Mouse (Mus musculus) lung, embryonic 14.5 days (tissue): ENCODE data around the gene Smad9. TPM values are rescaled to one million over a fixed set of nuclear protein-coding genes. Genes with fewer than 3 reads are reported as not detected.
"Not testable (repeated sequence)": the region's sequence is repeated elsewhere in the genome, so short reads cannot be mapped to it uniquely, and the experiment has no call there.

ENCODE experiments used
- ATAC-seq: fragments of 200-750 bp; cut with Nextera tagmentation; 2 replicates; pipeline ENCODE4 v1.8.0; 2017; ENCODE audit warnings: mild to moderate bottlenecking, moderate TSS enrichment, moderate library complexity; ENCODE audit not compliant: insufficient read depth
- DNase-seq: peaks from one replicate; pipeline ENCODE4 v3.0.0-alpha.2; 2015
- H3K27ac ChIP-seq: fragments of 300-500 bp; sonication (generic); 2 replicates; pipeline ENCODE4 v1.5.1; 2014; ENCODE audit warnings: low read depth, mild to moderate bottlenecking, moderate library complexity
- H3K27me3 ChIP-seq: fragments of 300-500 bp; sonication (generic); 2 replicates; pipeline ENCODE4 v1.6.1; 2014; ENCODE audit warnings: low read length, control low read depth; ENCODE audit not compliant: insufficient read depth
- H3K36me3 ChIP-seq: fragments of 300-500 bp; sonication (generic); 2 replicates; pipeline ENCODE4 v1.6.1; 2014; ENCODE audit warnings: control low read depth; ENCODE audit not compliant: insufficient read depth
- H3K4me1 ChIP-seq: fragments of 300-500 bp; sonication (generic); 2 replicates; pipeline ENCODE4 v1.6.1; 2014; ENCODE audit warnings: antibody characterized with exemption, control low read depth; ENCODE audit not compliant: insufficient read depth
- H3K4me2 ChIP-seq: fragments of 300-500 bp; sonication (generic); 2 replicates; pipeline ENCODE4 v1.6.1; 2014; ENCODE audit warnings: mild to moderate bottlenecking
- H3K4me3 ChIP-seq: fragments of 300-500 bp; sonication (generic); 2 replicates; pipeline ENCODE4 v1.5.1; 2014; ENCODE audit warnings: low read depth, low read length
- H3K9ac ChIP-seq: fragments of 300-500 bp; sonication (generic); 2 replicates; pipeline ENCODE4 v1.6.1; 2014
- H3K9me3 ChIP-seq: fragments of 300-500 bp; sonication (generic); 2 replicates; pipeline ENCODE4 v1.6.1; 2016; ENCODE audit warnings: low read depth, low read length, control low read depth
- CTCF ChIP-seq: IDR thresholded peaks from 2 replicates; pipeline ENCODE4 v1.5.1; 2016; ENCODE audit warnings: antibody characterized with exemption, low read depth
- WGBS: fragments of 180-500 bp; shearing (Covaris S2); extraction: QIAGEN DNeasy Blood & Tissue Kit; methylation state at CpG from one replicate; pipeline ENCODE4 v1.1.7; 2014; 5-methylcytosine and 5-hydroxymethylcytosine counted together
- polyA plus RNA-seq: library from polyadenylated mRNA; unstranded; fragments of >200 nt; fragmentation: Nextera tagmentation; extraction: Ambion mirVana; gene quantifications from 2 replicates; pipeline ENCODE4 v1.2.1, GENCODE M21; 2014

The Smad9 gene
- polyA plus RNA-seq, 1 experiment from 2014 or later: 2.4 TPM

DNA sequence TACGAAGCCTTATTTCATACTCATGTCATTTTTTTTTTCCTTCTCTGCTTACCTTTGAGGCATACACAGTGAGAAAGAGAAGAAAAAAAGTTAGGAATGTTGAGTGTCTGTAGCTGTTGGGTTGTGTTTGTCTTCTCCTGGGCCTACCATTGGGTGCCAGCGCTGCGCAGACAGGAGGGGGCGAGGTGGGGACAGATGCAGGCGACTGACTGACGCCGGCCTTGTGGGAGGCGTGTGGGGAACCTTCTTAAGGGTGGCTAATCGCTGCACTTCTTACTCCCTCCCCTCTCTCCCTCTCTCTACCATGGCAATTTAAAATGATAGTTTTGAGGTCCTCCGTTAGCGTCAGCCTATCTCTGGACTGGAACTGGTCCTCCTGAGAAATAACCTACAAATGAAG is 676 bp downstream of the Smad9 start:
- H3K4me1 ChIP-seq: peaks cover 24% of the 10 kb centered on the region; the same call in 1 of the 2 replicates
- H3K27me3 ChIP-seq: 0 out of 2 replicates have a peak, but pooled peaks cover 4% of the 10 kb centered on the region
- peak overlapping the region; percentile 99 for H3K4me2 ChIP-seq
- peak overlapping the region; percentile 84 for H3K27ac ChIP-seq
- H3K9me3 ChIP-seq: no peaks in the 10 kb centered on the region
- peak overlapping the region; percentile 79 for H3K4me3 ChIP-seq
- peak overlapping the region; percentile 74 for H3K9ac ChIP-seq
- TF ChIP-seq CTCF: 0 out of 2 replicates have a peak, but pooled peaks have one; percentile 15
- H3K36me3 ChIP-seq: 0 out of 2 replicates have a peak, but pooled peaks cover 6% of the 10 kb centered on the region
- peak; percentile 63 for ATAC-seq
- under 1% methylated on average over 11 of the region's 11 CpGs for WGBS
- DNase-seq: peak; percentile 67

GRCm38 (mm10) chr3:54757446-54757845 is 2.1 kb downstream of the Smad9 start:
- Histone ChIP-seq H3K4me2 (peak overlapping the region; percentile 99), H3K4me3 (0 out of 2 replicates have a peak overlapping the region, but pooled peaks have one; percentile 79), H3K27me3 (0 out of 2 replicates have a peak, but pooled peaks cover 4% of the 10 kb centered on the region), H3K36me3 (no peaks in the 10 kb centered on the region), H3K9me3 (no peaks in the 10 kb centered on the region), H3K4me1 (peaks cover 29% of the 10 kb centered on the region; the same call in 1 of the 2 replicates), H3K27ac (no peak overlapping the region), H3K9ac (no peak overlapping the region)
- 48% methylated on average over 8 of the region's 8 CpGs for WGBS
- no peak for ATAC-seq
- DNase-seq: no peak
- no peak for TF ChIP-seq CTCF

GRCm38 (mm10) chr3:54759211-54759610 is 3.8 kb downstream of the Smad9 start:
- no peaks in the 10 kb centered on the region for H3K36me3 ChIP-seq
- H3K4me2 ChIP-seq: no peak overlapping the region
- H3K27me3 ChIP-seq: 0 out of 2 replicates have a peak, but pooled peaks cover 4% of the 10 kb centered on the region
- H3K4me1 ChIP-seq: peaks cover 29% of the 10 kb centered on the region; the same call in 1 of the 2 replicates
- H3K9me3 ChIP-seq: no peaks in the 10 kb centered on the region
- no peak overlapping the region for H3K9ac ChIP-seq
- TF ChIP-seq CTCF: no peak
- no peak overlapping the region for H3K27ac ChIP-seq
- 52% methylated on average over 9 of the region's 9 CpGs for WGBS
- no peak overlapping the region for H3K4me3 ChIP-seq
- DNase-seq (no peak), ATAC-seq (no peak)

DNA sequence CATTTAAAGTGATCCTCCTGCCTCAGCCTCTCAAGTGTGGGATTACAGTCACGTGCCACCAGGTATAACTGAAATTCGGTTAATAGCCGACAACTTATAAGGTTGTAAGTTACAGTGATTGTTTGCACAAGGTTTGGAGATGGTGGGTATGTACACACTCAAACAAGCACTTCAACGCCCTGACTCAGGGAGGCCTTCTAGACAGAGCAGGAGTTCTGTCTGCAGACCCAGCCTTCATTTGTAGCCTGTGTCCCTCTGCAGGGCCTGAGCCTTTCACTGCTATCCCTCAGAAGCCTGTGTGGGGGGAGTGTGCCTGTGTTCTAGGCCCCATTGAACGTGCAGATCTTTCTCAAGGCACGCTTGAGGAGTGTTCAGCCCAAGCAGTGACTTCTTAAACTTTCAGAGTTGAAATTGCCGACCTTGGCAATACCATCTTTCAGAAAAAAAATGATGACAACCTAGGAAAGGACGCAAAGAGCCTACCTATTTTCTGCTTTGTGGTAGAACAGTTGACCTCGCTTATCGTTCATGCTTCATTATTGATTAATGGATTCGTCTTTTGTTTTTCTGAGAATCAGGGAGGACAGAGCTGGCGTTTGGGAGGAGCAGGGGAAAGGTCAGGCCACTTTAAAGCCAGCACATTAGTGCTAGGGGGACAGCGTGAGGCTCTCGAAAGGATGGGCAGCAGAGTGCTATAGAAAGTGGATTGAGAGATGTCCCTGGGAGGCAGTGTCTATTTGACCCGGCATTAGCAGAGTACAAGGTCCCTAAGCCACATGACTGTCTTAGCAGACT is 5.1 kb downstream of the Smad9 start:
- WGBS: 40% methylated on average over 15 of the region's 15 CpGs
- Histone ChIP-seq H3K36me3 (no peaks in the 10 kb centered on the region), H3K27me3 (0 out of 2 replicates have a peak, but pooled peaks cover 4% of the 10 kb centered on the region), H3K4me3 (no peak overlapping the region), H3K4me2 (no peak overlapping the region), H3K9ac (no peak overlapping the region; the same call in 1 of the 2 replicates), H3K27ac (peak overlapping the region; percentile 24; the same call in 1 of the 2 replicates), H3K4me1 (peaks cover 29% of the 10 kb centered on the region; the same call in 1 of the 2 replicates), H3K9me3 (no peaks in the 10 kb centered on the region)
- DNase-seq: peak; percentile 17
- no peak for ATAC-seq
- no peak for TF ChIP-seq CTCF

DNA sequence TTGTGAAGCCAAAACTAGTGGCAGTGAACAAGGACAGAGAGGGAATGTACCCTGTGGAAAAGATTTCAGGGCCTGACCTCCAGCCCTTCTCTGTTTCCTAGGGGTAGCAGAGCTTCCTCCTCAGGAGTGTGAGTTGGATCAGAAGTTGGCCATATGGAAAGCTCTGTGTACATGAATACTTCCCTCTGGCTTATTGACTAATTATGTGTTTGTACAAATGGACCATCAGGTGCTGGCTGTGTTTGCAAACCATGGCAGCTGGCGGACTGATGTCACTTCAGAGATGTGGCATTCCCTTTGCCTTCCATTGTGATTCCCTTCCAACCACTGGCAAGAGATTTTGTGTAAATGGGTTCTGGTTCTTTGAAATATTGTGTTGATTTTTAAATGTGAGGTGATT is 5.9 kb downstream of the Smad9 start:
- DNase-seq (peak; percentile 85), ATAC-seq (peak; percentile 55; the same call in 1 of the 2 replicates)
- Histone ChIP-seq H3K36me3 (no peaks in the 10 kb centered on the region), H3K4me3 (no peak overlapping the region), H3K4me2 (no peak overlapping the region), H3K9ac (no peak overlapping the region; the same call in 1 of the 2 replicates), H3K27me3 (0 out of 2 replicates have a peak, but pooled peaks cover 4% of the 10 kb centered on the region), H3K27ac (0 out of 2 replicates have a peak overlapping the region, but pooled peaks have one; percentile 36), H3K4me1 (peaks cover 29% of the 10 kb centered on the region; the same call in 1 of the 2 replicates), H3K9me3 (no peaks in the 10 kb centered on the region)
- TF ChIP-seq CTCF: no peak
- 57% methylated on average over 1 of the region's 1 CpGs for WGBS

DNA sequence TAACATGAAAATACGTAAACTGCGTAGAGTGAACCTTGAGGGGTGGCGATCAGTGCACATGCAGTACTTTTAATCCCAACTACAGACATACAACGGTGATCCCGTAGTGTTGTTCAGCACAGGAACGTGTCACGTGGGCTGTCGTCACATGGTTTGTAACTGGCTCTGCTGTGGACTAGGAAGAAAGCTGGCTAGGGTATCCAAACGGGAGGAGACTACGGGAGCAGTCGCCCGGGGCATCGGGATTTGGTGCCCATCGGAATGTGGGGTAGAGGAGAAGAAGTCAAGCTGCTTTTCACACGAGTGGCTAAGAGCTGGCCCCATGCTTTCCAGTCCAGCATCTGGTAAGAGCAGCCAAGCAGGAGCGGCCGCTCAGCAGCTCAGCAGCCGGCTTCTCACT is 9.0 kb downstream of the Smad9 start:
- H3K9ac ChIP-seq: no peak overlapping the region
- 0 out of 2 replicates have a peak overlapping the region, but pooled peaks have one; percentile 8 for H3K4me3 ChIP-seq
- no peak for TF ChIP-seq CTCF
- peak; percentile 57 for DNase-seq
- no peaks in the 10 kb centered on the region for H3K9me3 ChIP-seq
- H3K36me3 ChIP-seq: no peaks in the 10 kb centered on the region
- 53% methylated on average over 18 of the region's 18 CpGs for WGBS
- H3K27ac ChIP-seq: no peak overlapping the region; the same call in 1 of the 2 replicates
- H3K4me2 ChIP-seq: peak overlapping the region; percentile 46
- no peak for ATAC-seq
- H3K27me3 ChIP-seq: no peaks in the 10 kb centered on the region
- H3K4me1 ChIP-seq: peaks cover 13% of the 10 kb centered on the region; the same call in 1 of the 2 replicates

- not testable (repeated sequence) for ATAC-seq, H3K27me3 ChIP-seq, H3K9ac ChIP-seq, H3K27ac ChIP-seq, H3K4me2 ChIP-seq, H3K4me3 ChIP-seq, H3K9me3 ChIP-seq, H3K36me3 ChIP-seq
- 86% methylated on average over 6 of the region's 6 CpGs for WGBS
- peak; percentile 53 for TF ChIP-seq CTCF
- peaks cover 11% of the 10 kb centered on the region; the same call in 1 of the 2 replicates for H3K4me1 ChIP-seq
- DNase-seq: peak; percentile 37
Observed at GRCm38 (mm10) chr3:54765521-54765920, 10.1 kb downstream of the Smad9 start.
